In the genomic region with DNA sequence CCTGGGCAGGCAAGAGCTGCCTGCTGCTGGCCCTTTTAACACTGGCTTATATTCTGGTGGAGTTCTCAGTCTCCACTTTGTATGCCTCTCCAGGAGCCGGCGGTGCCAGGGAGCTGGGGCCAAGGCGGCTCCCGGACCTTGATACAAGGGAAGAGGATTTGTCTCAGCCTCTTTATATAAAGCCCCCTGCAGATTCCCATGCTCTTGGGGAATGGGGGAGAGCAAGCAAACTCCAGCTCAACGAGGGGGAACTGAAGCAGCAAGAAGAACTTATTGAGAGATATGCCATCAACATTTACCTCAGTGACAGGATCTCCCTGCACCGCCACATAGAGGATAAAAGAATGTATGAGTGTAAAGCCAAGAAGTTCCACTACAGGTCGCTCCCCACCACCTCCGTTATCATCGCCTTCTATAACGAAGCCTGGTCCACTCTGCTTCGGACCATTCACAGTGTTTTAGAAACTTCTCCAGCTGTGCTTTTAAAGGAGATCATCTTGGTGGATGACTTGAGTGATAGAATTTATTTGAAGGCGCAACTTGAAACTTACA, we compare ENCODE assay signal across 7 mouse cellular contexts. TPM values are rescaled to one million over a fixed set of nuclear protein-coding genes. Genes with fewer than 3 reads are reported as not detected.
DNase-seq lines count a peak whose midpoint lies in the region; ATAC-seq and TF ChIP-seq lines count a peak whose summit lies in the region.

No protein-coding gene starts in this region.

- peak overlapping the region; percentile 96 for H3K4me3 ChIP-seq in megakaryocyte, embryonic 14.5 days (replicated peaks)
- H3K4me3 ChIP-seq in embryonic facial prominence, embryonic 13.5 days = peak overlapping the region; percentile 92
- H3K4me3 ChIP-seq in limb, embryonic 10.5 days = peak overlapping the region; percentile 98
- H3K4me3 ChIP-seq in small intestine, adult 2 months (ENCODE audit: low read depth, low read length) = peak overlapping the region; percentile 94

- H3K9me3 ChIP-seq in megakaryocyte, embryonic 14.5 days = peaks cover 13% of the 10 kb centered on the region; the same call in 1 of the 2 replicates
- H3K9me3 ChIP-seq in embryonic facial prominence, embryonic 13.5 days = peaks cover 5% of the 10 kb centered on the region; the same call in 1 of the 2 replicates
- H3K9me3 ChIP-seq in limb, embryonic 10.5 days (replicated peaks) = no peaks in the 10 kb centered on the region

- H3K27me3 ChIP-seq in megakaryocyte, embryonic 14.5 days (replicated peaks) = no peaks in the 10 kb centered on the region
- no peaks in the 10 kb centered on the region for H3K27me3 ChIP-seq in embryonic facial prominence, embryonic 13.5 days
- H3K27me3 ChIP-seq in limb, embryonic 10.5 days (ENCODE audit: low read depth, poor library complexity, severe bottlenecking) = no peaks in the 10 kb centered on the region
- H3K27me3 ChIP-seq in small intestine, adult 2 months (ENCODE audit: control insufficient read depth, insufficient read depth, low read length) = no peaks in the 10 kb centered on the region

- H3K36me3 ChIP-seq in megakaryocyte, embryonic 14.5 days (replicated peaks; ENCODE audit: low read length) = peaks cover 29% of the 10 kb centered on the region
- H3K36me3 ChIP-seq in embryonic facial prominence, embryonic 13.5 days = peaks cover 16% of the 10 kb centered on the region
- H3K36me3 ChIP-seq in limb, embryonic 10.5 days = peaks cover 36% of the 10 kb centered on the region
- peaks cover 5% of the 10 kb centered on the region; the same call in 1 of the 2 replicates for H3K36me3 ChIP-seq in small intestine, adult 2 months (ENCODE audit: control insufficient read depth, insufficient read depth, low read length)

- 33% methylated on average over 12 of the region's 12 CpGs for WGBS in embryonic facial prominence, embryonic 13.5 days
- 44% methylated on average over 12 of the region's 12 CpGs for WGBS in limb, embryonic 10.5 days
- WGBS in small intestine, adult 2 months = 23% methylated on average over 12 of the region's 12 CpGs

- peaks cover 36% of the 10 kb centered on the region for H3K4me1 ChIP-seq in megakaryocyte, embryonic 14.5 days
- H3K4me1 ChIP-seq in embryonic facial prominence, embryonic 13.5 days = peaks cover 26% of the 10 kb centered on the region
- H3K4me1 ChIP-seq in limb, embryonic 10.5 days = peaks cover 26% of the 10 kb centered on the region
- peaks cover 16% of the 10 kb centered on the region for H3K4me1 ChIP-seq in small intestine, adult 2 months (ENCODE audit: control insufficient read depth, insufficient read depth, insufficient read length, low read length)

- H3K4me2 ChIP-seq in embryonic facial prominence, embryonic 13.5 days = peak overlapping the region; percentile 94

- no peak for TF ChIP-seq POLR2A in small intestine, adult 2 months (IDR thresholded peaks at IDR 0.05; ENCODE audit: low read depth, low read length)

- ATAC-seq in megakaryocyte, adult 5-6 weeks (ENCODE audit: poor library complexity, severe bottlenecking) = no peak
- no peak for ATAC-seq in embryonic facial prominence, embryonic 13.5 days (ENCODE audit: insufficient number of reproducible peaks, insufficient read depth, low FRiP score, low TSS enrichment, low read depth)

- peak overlapping the region; percentile 88 for H3K9ac ChIP-seq in embryonic facial prominence, embryonic 13.5 days

- DNase-seq in limb, embryonic 10.5 days (ENCODE audit: low spot score) = no peak
- no peak for DNase-seq in gastrocnemius, postnatal 25 days
- DNase-seq in adrenal gland, postnatal 10 days = no peak

- H3K27ac ChIP-seq in embryonic facial prominence, embryonic 13.5 days = peak overlapping the region; percentile 87
- H3K27ac ChIP-seq in limb, embryonic 10.5 days = peak overlapping the region; percentile 98
- H3K27ac ChIP-seq in small intestine, adult 2 months (ENCODE audit: insufficient read depth, low read depth, low read length) = peak overlapping the region; percentile 59

- TF ChIP-seq CTCF in small intestine, adult 2 months (IDR thresholded peaks at IDR 0.05; ENCODE audit: extremely low read depth, insufficient read length, insufficient replicate concordance, low read depth, low read length) = no peak

RNA-seq across cellular contexts. Expression of a gene that starts 0.5 kb away (rescaled TPM):
- 1.00 and 1.6 TPM in 2 replicates for polyA plus RNA-seq in megakaryocyte, embryonic 14.5 days (2012; ENCODE audit: insufficient read depth, low replicate concordance)
- total RNA-seq in megakaryocyte, adult 5-6 weeks (2015) = 8.5 and 9.9 TPM in 2 replicates
- 9.2 and 12.6 TPM in 2 replicates for total RNA-seq in megakaryocyte, adult 5-6 weeks (2017)
- polyA plus RNA-seq in embryonic facial prominence, embryonic 13.5 days (2015; fragmentation: Nextera tagmentation; extraction: Ambion mirVana) = 7.1 and 8.6 TPM in 2 replicates
- 5.7 and 6.0 TPM in 2 replicates for polyA plus RNA-seq in limb, embryonic 10.5 days (2016; fragmentation: Nextera tagmentation; extraction: Ambion mirVana)
- polyA plus RNA-seq in small intestine, adult 2 months (2012; rRNA removed) = 2.6 and 3.4 TPM in 2 replicates
- 1 to 10 TPM; 1.5 to 1.9 TPM for total RNA-seq in gastrocnemius, postnatal 25 days (2021)
- 1 to 10 TPM; 7.1 to 7.5 TPM for total RNA-seq in adrenal gland, postnatal 10 days (2021)

RNA-seq across cellular contexts. Expression of a gene that starts 1.7 kb away (rescaled TPM):
- polyA plus RNA-seq in megakaryocyte, embryonic 14.5 days (2012; ENCODE audit: insufficient read depth, low replicate concordance) = 9.9 and 21.2 TPM in 2 replicates
- total RNA-seq in megakaryocyte, adult 5-6 weeks (2015) = 18.5 and 22.2 TPM in 2 replicates
- 9.0 and 9.1 TPM in 2 replicates for total RNA-seq in megakaryocyte, adult 5-6 weeks (2017)
- polyA plus RNA-seq in embryonic facial prominence, embryonic 13.5 days (2015; fragmentation: Nextera tagmentation; extraction: Ambion mirVana) = 20.4 and 21.0 TPM in 2 replicates
- polyA plus RNA-seq in limb, embryonic 10.5 days (2016; fragmentation: Nextera tagmentation; extraction: Ambion mirVana) = 39.2 and 39.9 TPM in 2 replicates
- 3.6 and 5.5 TPM in 2 replicates for polyA plus RNA-seq in small intestine, adult 2 months (2012; rRNA removed)
- total RNA-seq in gastrocnemius, postnatal 25 days (2021) = 1 to 10 TPM; 3.5 to 4.0 TPM
- total RNA-seq in adrenal gland, postnatal 10 days (2021) = 10 to 100 TPM; 10.3 to 12.6 TPM

RNA-seq across cellular contexts. Expression of a gene that starts 17.6 kb away (rescaled TPM):
- polyA plus RNA-seq in megakaryocyte, embryonic 14.5 days (2012; ENCODE audit: insufficient read depth, low replicate concordance) = not detected in 2 replicates
- not detected in 2 replicates for total RNA-seq in megakaryocyte, adult 5-6 weeks (2015)
- not detected in 2 replicates for total RNA-seq in megakaryocyte, adult 5-6 weeks (2017)
- not detected in 2 replicates for polyA plus RNA-seq in embryonic facial prominence, embryonic 13.5 days (2015; fragmentation: Nextera tagmentation; extraction: Ambion mirVana)
- polyA plus RNA-seq in limb, embryonic 10.5 days (2016; fragmentation: Nextera tagmentation; extraction: Ambion mirVana) = 0.20 TPM in 1 of 2 replicates, not detected in the other
- polyA plus RNA-seq in small intestine, adult 2 months (2012; rRNA removed) = not detected in 2 replicates
- total RNA-seq in gastrocnemius, postnatal 25 days (2021) = not detected
- not detected for total RNA-seq in adrenal gland, postnatal 10 days (2021)
